Mouse (Mus musculus) stomach, postnatal 0 days (tissue): Measurements from ENCODE around the gene Lman2.

Experiments
- CTCF ChIP-seq: IDR thresholded peaks from 2 replicates; pipeline ENCODE4 v1.5.1; 2016; ENCODE audit warnings: antibody characterized with exemption, low read depth, mild to moderate bottlenecking, moderate library complexity
- EP300 ChIP-seq: optimal IDR thresholded peaks from 2 replicates; pipeline ENCODE3; 2016; ENCODE audit warnings: antibody characterized with exemption

DNA sequence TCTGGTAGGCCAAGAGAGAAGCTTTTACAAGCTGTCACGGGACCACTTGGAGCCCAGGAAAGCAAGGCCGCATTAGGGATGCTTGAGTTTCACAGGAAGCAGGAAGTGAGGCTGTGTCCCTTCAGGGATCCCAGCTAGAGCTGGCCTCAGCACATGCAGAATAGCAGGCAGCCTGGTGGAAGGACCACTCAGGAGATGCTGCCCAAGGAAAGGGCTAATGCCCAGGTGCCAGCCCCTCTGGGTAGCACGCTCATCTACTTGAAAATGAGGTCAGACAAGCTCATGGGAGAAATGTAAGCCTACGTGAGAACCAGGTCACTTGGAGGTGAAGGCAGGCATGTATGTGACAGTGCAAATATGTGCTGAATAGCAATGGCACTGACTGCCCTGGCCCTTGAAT lies 35.4 kb downstream of the Lman2 start:
- TF ChIP-seq CTCF (no peak), EP300 (no peak)
